Comparison of ENCODE assay signal across 20 mouse cellular contexts in genomic region chr11:118646864-118647263, GRCm38 (mm10).
"Had no signal": no experiment of that assay in that cellular context is flagged by ENCODE, and none has a peak within 500 bp of the region (broad histone marks: within the 10 kb centered on the region; RNA-seq: fewer than 3 reads in every experiment).

No protein-coding gene starts in this region.

- H3K4me3 ChIP-seq: kidney, embryonic 15.5 days; limb, embryonic 10.5 days; limb, embryonic 13.5 days; liver, embryonic 12.5 days; liver, embryonic 15.5 days; midbrain, embryonic 12.5 days had no signal

- DNase-seq: kidney, adult 11 months; kidney, adult 8-10 months; kidney, postnatal 10 days; kidney, postnatal 36 days; layer of hippocampus, postnatal 36 days; liver; lung, adult 18-20 months; lung, postnatal 14 days; right cerebral cortex, postnatal 25 days; thymus, adult 2 months; thymus, postnatal 14 days; thymus, postnatal 4 days had no signal

- H3K36me3 ChIP-seq: kidney, embryonic 15.5 days; limb, embryonic 10.5 days; limb, embryonic 13.5 days; liver, embryonic 12.5 days; liver, embryonic 15.5 days; midbrain, embryonic 12.5 days had no signal

- H3K4me1 ChIP-seq: kidney, embryonic 15.5 days; limb, embryonic 13.5 days; liver, embryonic 12.5 days; liver, embryonic 15.5 days had no signal

- H3K9ac ChIP-seq: kidney, embryonic 15.5 days; limb, embryonic 13.5 days; liver, embryonic 12.5 days; liver, embryonic 15.5 days; midbrain, embryonic 12.5 days had no signal

- H3K27ac ChIP-seq: kidney, embryonic 15.5 days; limb, embryonic 10.5 days; limb, embryonic 13.5 days; liver, embryonic 12.5 days; liver, embryonic 15.5 days; macrophage; midbrain, embryonic 12.5 days; stomach, postnatal 0 days had no signal

- H3K27me3 ChIP-seq: limb, embryonic 13.5 days; liver, embryonic 12.5 days; liver, embryonic 15.5 days; midbrain, embryonic 12.5 days had no signal

- H3K9me3 ChIP-seq: kidney, embryonic 15.5 days; limb, embryonic 10.5 days; limb, embryonic 13.5 days; liver, embryonic 12.5 days; liver, embryonic 15.5 days; midbrain, embryonic 12.5 days had no signal

- ATAC-seq: liver, embryonic 12.5 days had no signal

- H3K4me2 ChIP-seq: kidney, embryonic 15.5 days; limb, embryonic 13.5 days; liver, embryonic 12.5 days; liver, embryonic 15.5 days; midbrain, embryonic 12.5 days had no signal
